Mouse (Mus musculus): ENCODE results near the gene Frat2.

The Frat2 gene

GRCm38 (mm10) chr19:41824950-41825349 is 23.0 kb downstream of the Frat2 start:
- DNase-seq (ENCODE audit: low read depth, low spot score): no peak

GRCm38 (mm10) chr19:41822589-41822988 is 25.3 kb downstream of the Frat2 start:
- DNase-seq (ENCODE audit: low read depth, low spot score): no peak

GRCm38 (mm10) chr19:41821436-41821835 is 26.5 kb downstream of the Frat2 start:
- no peak for DNase-seq (ENCODE audit: low read depth, low spot score)

- DNase-seq (ENCODE audit: low read depth, low spot score): no peak
Observed at GRCm38 (mm10) chr19:41818749-41819148, 29.2 kb downstream of the Frat2 start.

- no peak for DNase-seq (ENCODE audit: low read depth, low spot score)
Observed at GRCm38 (mm10) chr19:41817325-41817724, 30.6 kb downstream of the Frat2 start.

GRCm38 (mm10) chr19:41816915-41817314 is 31.0 kb downstream of the Frat2 start:
- no peak for DNase-seq (ENCODE audit: low read depth, low spot score)

GRCm38 (mm10) chr19:41816410-41816809 is 31.5 kb downstream of the Frat2 start:
- no peak for DNase-seq (ENCODE audit: low read depth, low spot score)

GRCm38 (mm10) chr19:41813374-41813773 is 34.6 kb downstream of the Frat2 start:
- no peak for DNase-seq (ENCODE audit: low read depth, low spot score)

- no peak for DNase-seq (ENCODE audit: low read depth, low spot score)
Observed at GRCm38 (mm10) chr19:41812525-41812924, 35.4 kb downstream of the Frat2 start.

- no peak for DNase-seq (ENCODE audit: low read depth, low spot score)
Observed at GRCm38 (mm10) chr19:41810074-41810473, 37.9 kb downstream of the Frat2 start.

GRCm38 (mm10) chr19:41808104-41808634 is 39.8 kb downstream of the Frat2 start:
- DNase-seq (ENCODE audit: low read depth, low spot score): no peak

- no peak for DNase-seq (ENCODE audit: low read depth, low spot score)
Observed at GRCm38 (mm10) chr19:41807497-41807896, 40.4 kb downstream of the Frat2 start.

GRCm38 (mm10) chr19:41805831-41806230 is 42.1 kb downstream of the Frat2 start:
- no peak for DNase-seq (ENCODE audit: low read depth, low spot score)

GRCm38 (mm10) chr19:41803322-41803721 is 44.6 kb downstream of the Frat2 start:
- DNase-seq (ENCODE audit: low read depth, low spot score): no peak

GRCm38 (mm10) chr19:41801742-41802369 is 46.1 kb downstream of the Frat2 start, which contains the start of gene Arhgap19:
Gene Arhgap19, minus strand, starts transcription at chr19:41802047.
- peak; percentile 96 for DNase-seq (ENCODE audit: low read depth, low spot score)

- no peak for DNase-seq (ENCODE audit: low read depth, low spot score)
Observed at GRCm38 (mm10) chr19:41800986-41801741, 46.8 kb downstream of the Frat2 start.

GRCm38 (mm10) chr19:41800451-41800850 is 47.5 kb downstream of the Frat2 start:
- DNase-seq (ENCODE audit: low read depth, low spot score): no peak

- DNase-seq (ENCODE audit: low read depth, low spot score): no peak
Observed at GRCm38 (mm10) chr19:41797536-41797935, 50.4 kb downstream of the Frat2 start.

- DNase-seq (ENCODE audit: low read depth, low spot score): no peak
Observed at GRCm38 (mm10) chr19:41796789-41797327, 51.1 kb downstream of the Frat2 start.

- DNase-seq (ENCODE audit: low read depth, low spot score): no peak
Observed at GRCm38 (mm10) chr19:41796148-41796760, 51.7 kb downstream of the Frat2 start.
